Mouse (Mus musculus): Measurements from ENCODE around the gene Srrt.
"Not testable (repeated sequence)": the region's sequence is repeated elsewhere in the genome, so short reads cannot be mapped to it uniquely, and the experiment has no call there.

Gene Srrt

DNA sequence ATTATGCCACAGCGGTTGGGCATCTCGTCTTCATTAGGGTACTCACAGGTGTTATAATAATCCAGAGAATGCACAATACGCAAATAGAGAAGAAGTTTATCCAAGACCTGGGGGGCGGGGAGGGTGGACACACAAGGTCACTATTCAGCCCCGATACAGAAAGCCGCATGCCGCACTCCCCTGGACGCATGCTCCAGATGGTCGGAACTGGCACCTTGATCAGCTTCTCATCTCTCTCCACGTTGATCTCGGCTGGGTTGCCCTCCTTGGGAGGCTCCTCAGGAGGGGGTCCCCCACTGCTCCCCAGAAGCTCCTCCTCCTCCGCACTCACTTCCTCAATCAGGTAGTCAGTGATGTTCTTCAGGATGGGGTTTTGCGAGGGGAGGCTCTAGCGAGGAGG is 10.3 kb downstream of the Srrt start:
- DNase-seq (ENCODE audit: low read depth, low spot score): no peak

DNA sequence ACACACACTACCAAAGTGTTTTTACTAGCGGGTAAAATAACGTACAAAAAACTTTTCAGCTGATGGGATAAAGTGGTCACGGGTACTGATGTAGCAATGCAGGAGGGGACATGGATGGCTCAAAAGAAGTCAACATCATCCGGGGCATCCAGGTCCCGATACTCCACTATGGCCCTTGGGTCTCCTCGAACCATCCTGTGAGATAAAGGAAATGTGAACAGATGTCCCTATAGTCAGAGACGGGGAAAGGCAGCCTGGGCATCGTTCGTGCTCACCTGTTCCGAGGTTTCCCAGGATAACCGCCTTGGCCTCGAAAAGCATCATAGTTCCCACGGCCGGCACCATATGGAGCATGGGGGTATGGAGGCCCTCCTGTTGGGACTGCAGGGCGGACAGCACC is 11.8 kb downstream of the Srrt start:
- no peak for DNase-seq (ENCODE audit: low read depth, low spot score)

DNA sequence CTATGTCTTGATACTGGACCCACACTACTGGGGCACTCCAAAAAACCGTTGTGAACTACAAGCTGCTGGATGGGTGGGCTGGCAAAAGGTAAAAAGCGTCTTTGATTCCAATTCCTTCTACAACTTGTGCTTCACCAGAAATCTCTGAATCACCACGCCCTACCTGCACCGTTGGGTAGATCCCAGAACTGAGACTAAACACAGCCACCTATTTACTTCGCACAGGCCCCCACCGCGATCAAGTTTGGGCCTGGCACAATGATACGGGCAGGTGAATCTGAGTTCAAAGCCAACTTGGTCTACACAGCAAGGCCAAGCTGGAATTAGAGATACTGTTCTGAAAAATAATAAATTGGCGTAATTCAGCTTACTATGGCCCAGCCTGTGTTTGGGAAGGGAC is 12.2 kb downstream of the Srrt start:
- DNase-seq (ENCODE audit: low read depth, low spot score): no peak

GRCm38 (mm10) chr5:137294744-137295093 is 12.8 kb downstream of the Srrt start:
- DNase-seq (ENCODE audit: low read depth, low spot score): no peak

GRCm38 (mm10) chr5:137293839-137294743 is 13.4 kb downstream of the Srrt start, which contains the start of gene Ufsp1:
Gene Ufsp1, plus strand, starts transcription at chr5:137294629.
- DNase-seq (ENCODE audit: low read depth, low spot score): peak; percentile 88

GRCm38 (mm10) chr5:137293282-137293681 is 14.2 kb downstream of the Srrt start:
- DNase-seq (ENCODE audit: low read depth, low spot score): peak; percentile 74

- DNase-seq (ENCODE audit: low read depth, low spot score): no peak
Measured at GRCm38 (mm10) chr5:137291381-137291926, 16.0 kb downstream of the Srrt start.

- DNase-seq (ENCODE audit: low read depth, low spot score): peak; percentile 82
Measured at GRCm38 (mm10) chr5:137290677-137291076, 16.8 kb downstream of the Srrt start.

DNA sequence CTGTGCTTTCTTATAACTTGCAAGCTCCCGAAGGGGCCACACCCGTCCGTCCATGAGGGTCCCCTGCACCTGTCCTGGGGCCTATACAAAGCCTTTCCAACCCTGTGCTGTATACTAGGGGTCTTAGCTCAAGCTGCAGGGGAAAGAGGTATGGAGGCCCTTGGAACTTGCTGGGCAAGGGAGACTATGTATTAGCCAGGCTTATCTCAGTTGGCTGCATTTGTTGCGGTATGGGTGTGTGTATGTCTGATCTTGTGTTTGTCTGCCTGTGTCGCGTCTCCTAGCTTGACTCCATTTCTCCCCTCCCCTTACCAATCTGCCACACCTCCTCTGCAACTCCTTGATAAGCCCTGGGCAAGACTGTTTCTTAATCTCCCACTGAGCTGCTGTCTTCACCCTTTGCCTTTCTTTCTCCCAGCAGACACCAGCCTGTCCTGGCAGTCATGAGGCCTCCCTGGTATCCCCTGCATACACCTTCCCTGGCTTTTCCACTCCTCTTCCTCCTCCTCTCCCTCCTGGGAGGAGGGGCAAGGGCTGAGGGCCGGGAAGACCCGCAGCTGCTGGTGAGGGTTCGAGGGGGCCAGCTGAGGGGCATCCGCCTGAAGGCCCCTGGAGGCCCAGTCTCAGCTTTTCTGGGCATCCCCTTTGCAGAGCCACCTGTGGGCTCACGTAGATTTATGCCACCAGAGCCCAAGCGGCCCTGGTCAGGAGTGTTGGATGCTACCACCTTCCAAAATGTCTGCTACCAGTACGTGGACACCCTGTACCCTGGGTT is 17.7 kb downstream of the Srrt start:
- peak; percentile 90 for DNase-seq (ENCODE audit: low read depth, low spot score)

GRCm38 (mm10) chr5:137288999-137289470 is 18.4 kb downstream of the Srrt start:
- DNase-seq (ENCODE audit: low read depth, low spot score): no peak

DNA sequence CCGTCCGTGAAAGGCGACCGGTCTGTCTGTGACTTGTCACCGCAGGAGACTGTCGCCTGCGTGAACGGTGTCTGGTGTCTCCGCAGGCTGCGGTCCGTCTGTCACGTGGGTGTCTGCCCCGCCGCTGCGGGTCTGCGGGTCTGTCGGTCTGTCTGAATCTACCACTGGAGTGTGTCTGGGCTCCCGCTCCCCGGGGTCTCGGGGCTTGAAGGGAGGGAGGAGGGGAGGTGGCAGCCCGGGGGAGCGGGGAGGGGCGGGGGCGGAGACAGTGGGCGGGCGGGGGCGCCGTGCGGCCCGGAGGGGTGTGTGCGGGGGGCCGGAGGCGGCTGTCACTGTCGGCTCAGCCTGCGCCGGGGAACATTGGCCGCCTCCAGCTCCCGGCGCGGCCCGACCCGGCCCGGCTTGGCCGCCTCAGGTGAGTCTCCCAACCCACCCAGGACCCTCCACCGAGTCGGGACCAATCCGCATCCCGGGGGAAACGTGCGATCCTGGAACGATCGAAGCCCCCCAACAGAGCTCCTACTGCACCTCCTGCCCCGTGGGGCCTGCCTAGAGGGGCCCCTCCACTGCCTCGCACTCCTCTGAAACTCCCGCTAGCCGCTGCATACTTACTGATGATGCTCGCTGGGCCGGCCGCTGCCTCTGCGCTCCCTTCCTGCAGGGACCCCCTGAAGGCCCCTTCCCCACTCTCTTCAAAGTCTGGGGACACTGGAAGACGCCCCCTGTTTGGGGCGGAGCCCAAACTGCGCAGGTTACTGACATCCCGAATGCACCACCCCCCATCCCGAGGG is 19.3 kb downstream of the Srrt start:
- DNase-seq (ENCODE audit: low read depth, low spot score): no peak

DNA sequence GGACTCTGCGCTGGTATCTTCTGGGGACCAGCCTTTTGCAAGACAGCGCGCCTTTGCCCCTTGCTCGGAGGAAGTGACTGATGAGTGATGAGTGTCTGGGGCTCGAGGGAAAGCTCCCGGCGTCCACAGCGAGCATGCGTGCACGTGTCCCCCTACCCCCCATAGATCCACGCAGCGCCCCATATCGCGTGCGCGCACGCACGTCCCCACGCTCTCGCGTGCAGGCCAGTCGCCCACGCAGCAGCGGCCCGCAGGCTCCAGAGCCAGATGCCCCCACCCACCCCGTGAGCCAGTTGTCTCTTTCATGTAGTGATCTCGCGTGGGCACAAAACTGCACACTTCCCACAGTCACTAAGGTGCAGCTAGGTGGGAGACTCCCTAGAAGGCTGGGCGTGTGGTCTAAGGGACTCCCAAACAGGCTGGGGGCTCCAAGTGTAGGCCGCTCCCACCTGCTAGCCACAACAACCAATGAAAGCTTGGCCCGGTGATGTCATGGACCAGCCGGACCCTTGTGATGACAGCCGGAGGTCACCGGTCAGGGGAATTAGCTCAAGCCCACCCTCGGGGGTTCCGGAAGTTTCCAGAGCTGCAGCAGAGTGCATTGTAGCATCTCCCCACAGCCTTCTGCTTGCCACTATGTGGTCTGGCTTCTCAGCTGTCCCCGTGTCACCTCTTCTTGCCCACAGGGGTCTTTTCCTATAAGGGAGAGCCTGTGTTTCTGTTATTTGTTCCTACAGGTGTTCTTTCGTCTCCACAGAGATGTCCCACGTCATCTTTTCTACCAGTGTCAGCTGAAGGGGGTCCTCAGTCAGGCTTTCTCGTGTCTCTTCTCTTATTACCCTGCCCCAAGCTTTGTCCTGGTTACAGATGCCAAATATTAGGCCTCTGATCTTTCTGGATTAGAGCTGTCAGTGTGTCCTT is 20.2 kb downstream of the Srrt start, which contains the start of gene Ache:
Gene Ache, plus strand, starts transcription at position 488 of the 921 bp plus-strand sequence.
- DNase-seq (ENCODE audit: low read depth, low spot score): no peak

DNA sequence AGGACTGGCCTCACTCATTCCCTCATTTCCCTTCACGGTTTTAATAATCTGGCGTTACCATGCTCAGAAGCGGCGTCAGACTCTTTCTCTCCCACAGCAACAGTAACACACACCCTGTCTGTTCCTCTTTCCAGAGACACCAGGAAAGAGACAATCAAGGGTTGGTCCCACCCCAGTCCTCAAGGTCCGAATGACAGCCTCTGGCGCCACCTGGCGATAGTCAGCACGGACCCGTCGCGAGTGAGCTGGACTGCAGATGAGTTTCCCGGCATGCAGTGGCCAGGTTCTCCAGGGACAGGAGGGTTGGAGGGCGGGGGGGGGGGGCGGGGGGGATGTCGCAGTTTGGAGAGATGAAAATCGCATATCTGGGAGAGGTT is 20.8 kb downstream of the Srrt start:
- DNase-seq (ENCODE audit: low read depth, low spot score): no peak

- DNase-seq (ENCODE audit: low read depth, low spot score): no peak
Measured at GRCm38 (mm10) chr5:137285986-137286385, 21.5 kb downstream of the Srrt start.

DNA sequence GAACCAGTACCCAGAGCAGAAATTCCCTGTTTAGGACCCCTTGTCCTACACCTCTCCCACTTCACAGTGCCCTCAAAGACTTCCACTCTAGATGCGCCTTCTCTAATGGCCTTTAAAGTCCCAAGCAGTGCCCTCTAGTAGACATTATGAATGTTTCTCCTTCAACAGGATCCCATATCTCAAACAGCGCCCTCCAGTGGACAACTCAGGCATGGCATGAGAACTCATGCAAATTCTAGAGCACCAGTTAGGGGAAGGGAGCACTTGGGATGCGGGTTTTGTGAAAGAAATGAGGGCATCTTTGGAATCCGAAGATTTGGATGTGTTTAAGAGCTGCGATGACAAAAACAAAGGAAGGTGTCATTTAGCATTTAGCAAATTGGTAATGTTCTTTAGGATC is 22.4 kb downstream of the Srrt start:
- DNase-seq (ENCODE audit: low read depth, low spot score): no peak

- not testable (repeated sequence) for DNase-seq (ENCODE audit: low read depth, low spot score)
Measured at GRCm38 (mm10) chr5:137284411-137284810, 23.1 kb downstream of the Srrt start.

DNA sequence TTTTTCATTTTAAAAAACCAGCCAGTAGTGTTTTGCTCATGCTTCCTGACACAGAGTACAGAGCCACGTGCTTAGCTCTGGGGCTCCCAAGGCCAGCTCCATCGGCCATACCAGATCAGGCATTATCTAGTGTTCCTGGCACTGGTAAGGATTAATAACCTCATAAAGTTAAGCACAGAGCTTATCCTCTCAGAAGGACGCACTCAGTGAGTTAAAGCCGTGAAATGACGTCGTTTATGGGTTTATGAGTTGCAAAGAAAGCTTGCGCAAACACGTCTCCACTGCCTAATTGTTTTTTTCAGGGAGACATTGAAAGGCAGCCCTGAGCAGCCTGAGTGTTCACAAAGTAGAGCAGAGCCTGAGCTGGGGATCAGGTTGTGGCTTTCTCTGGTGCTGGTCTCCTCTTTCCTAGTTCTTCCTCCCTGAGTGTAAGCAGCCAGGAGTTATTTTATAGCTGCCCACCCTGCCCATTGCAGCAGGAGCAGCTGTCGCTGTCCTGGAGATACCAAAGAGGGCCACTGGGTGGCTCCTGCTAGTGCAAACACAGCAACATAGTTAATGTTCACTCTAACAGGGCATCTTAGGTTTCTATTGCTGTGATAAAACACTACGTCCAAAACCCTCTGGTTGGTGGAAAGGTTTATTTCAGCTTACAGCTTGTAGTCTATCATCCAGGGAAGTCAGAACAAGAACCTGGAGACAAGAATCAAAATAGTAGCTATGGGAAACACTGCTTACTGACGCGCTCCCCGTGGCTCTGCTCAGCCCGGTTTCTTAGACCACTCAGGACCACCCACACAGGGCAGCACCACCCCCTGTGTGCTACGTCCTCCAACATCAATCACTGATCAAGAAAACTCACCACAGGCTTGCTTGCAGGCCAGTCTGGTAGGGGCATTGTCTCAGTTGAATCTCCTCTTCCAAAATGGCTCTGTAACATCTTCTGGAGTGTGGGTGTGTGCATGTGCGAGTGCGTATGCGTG is 29.8 kb downstream of the Srrt start:
- no peak for DNase-seq (ENCODE audit: low read depth, low spot score)

DNA sequence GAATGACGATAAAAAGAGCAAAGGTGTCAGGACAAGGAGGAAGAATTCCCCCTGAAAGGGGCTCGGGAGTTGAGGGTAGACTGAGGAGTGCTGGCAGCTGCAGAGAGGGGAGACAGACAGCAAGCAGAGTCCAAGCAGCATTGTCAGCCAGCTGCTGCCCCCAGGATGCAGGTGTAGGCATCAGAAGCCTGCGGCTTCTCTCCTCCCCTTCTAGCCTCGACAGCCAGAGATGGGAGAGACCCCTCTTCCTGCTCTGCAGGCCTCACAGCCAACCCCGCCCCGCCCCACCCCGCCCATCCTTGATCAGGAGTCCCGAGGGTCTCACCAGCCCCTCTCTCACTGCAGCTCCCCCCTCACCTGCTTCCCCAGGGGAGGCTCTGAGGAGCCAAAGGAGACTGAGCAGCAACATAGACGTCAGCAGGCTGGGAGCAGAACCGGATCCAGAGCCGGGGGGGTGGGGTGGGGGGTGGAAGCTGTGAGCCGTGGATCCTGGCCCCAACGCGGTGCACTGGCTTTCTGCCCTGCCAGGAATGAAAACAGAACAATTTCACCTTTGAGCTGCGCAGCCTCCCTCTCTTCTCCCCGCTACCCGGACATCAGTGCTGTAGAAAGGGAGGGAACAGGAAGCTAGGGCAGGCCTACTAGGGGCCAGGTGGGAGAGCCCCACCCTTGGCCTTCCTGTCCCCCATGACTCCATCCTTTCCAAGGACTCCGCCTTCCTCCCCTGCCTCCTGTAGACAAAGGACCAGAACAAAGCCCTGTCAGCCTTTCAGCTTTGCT is 39.2 kb downstream of the Srrt start:
- no peak for DNase-seq (ENCODE audit: low read depth, low spot score)
